Mouse (Mus musculus) embryonic facial prominence, embryonic 15.5 days (tissue): Measurements from ENCODE around the gene Zfp444. TPM values are rescaled to one million over a fixed set of nuclear protein-coding genes. Genes with fewer than 3 reads are reported as not detected.

Source experiments
- ATAC-seq: fragments of 200-750 bp; cut with Nextera tagmentation; 2 replicates; pipeline ENCODE4 v1.8.0; 2017; ENCODE audit warnings: low read depth, moderate TSS enrichment; ENCODE audit not compliant: insufficient number of reproducible peaks, low FRiP score, low TSS enrichment
- H3K27ac ChIP-seq: fragments of 300-500 bp; sonication (generic); replicated peaks from 2 replicates; pipeline ENCODE4 v1.5.1; 2015; ENCODE audit warnings: mild to moderate bottlenecking, inconsistent platforms
- H3K27me3 ChIP-seq: fragments of 300-500 bp; sonication (generic); 2 replicates; pipeline ENCODE4 v1.6.1; 2015; ENCODE audit warnings: inconsistent platforms
- H3K36me3 ChIP-seq: fragments of 300-500 bp; sonication (generic); 2 replicates; pipeline ENCODE4 v1.6.1; 2015; ENCODE audit warnings: mild to moderate bottlenecking, inconsistent platforms
- H3K4me1 ChIP-seq: fragments of 300-500 bp; sonication (generic); 2 replicates; pipeline ENCODE4 v1.6.1; 2015; ENCODE audit warnings: inconsistent platforms
- H3K4me2 ChIP-seq: fragments of 300-500 bp; sonication (generic); replicated peaks from 2 replicates; pipeline ENCODE4 v1.6.1; 2015; ENCODE audit warnings: mild to moderate bottlenecking, inconsistent platforms
- H3K4me3 ChIP-seq: fragments of 300-500 bp; sonication (generic); replicated peaks from 2 replicates; pipeline ENCODE4 v1.5.1; 2015; ENCODE audit warnings: mild to moderate bottlenecking, inconsistent platforms
- H3K9ac ChIP-seq: fragments of 300-500 bp; sonication (generic); 2 replicates; pipeline ENCODE4 v1.6.1; 2015; ENCODE audit warnings: inconsistent platforms
- H3K9me3 ChIP-seq: fragments of 300-500 bp; sonication (generic); replicated peaks from 2 replicates; pipeline ENCODE4 v1.6.1; 2016; ENCODE audit warnings: inconsistent platforms
- WGBS: fragments of 180-500 bp; shearing (Covaris S2); methylation state at CpG from one replicate; pipeline ENCODE4 v1.1.7; 2015; 5-methylcytosine and 5-hydroxymethylcytosine counted together
- polyA plus RNA-seq: library from polyadenylated mRNA; unstranded; fragments of >200 nt; fragmentation: Nextera tagmentation; extraction: Ambion mirVana; gene quantifications from 2 replicates; pipeline ENCODE4 v1.2.1, GENCODE M21; 2015

Zfp444 gene
- polyA plus RNA-seq, 1 experiment from 2014 or later: 61.5 TPM

GRCm38 (mm10) chr7:6183802-6184201 is 11.8 kb downstream of the Zfp444 start:
- Histone ChIP-seq H3K27me3 (no peaks in the 10 kb centered on the region), H3K4me2 (no peak overlapping the region), H3K4me1 (no peaks in the 10 kb centered on the region), H3K9me3 (no peaks in the 10 kb centered on the region), H3K36me3 (peaks cover 64% of the 10 kb centered on the region), H3K4me3 (no peak overlapping the region), H3K9ac (no peak overlapping the region), H3K27ac (no peak overlapping the region)
- WGBS: 93% methylated on average over 19 of the region's 19 CpGs
- no peak for ATAC-seq

GRCm38 (mm10) chr7:6184521-6184920 is 12.5 kb downstream of the Zfp444 start:
- WGBS: 79% methylated on average over 8 of the region's 8 CpGs

DNA sequence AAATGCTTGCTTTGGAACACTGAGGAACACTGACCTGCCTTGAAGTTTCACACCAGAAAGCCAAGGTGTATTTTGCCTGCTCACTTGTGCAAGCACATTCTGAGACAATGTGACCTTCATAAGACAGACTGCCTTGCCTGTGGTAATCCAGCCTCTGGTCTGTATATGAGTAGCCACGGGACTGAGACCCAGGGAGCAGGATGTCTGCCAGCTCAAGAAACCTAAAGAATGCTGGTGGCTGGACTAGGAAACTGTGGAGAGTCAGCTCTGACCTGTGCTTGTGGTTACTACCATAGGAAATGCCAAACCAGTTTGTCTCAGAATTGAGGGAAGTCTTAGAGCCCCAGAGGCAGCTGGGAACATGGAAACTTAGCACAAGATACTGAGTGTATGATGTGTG is 13.4 kb downstream of the Zfp444 start:
- no peaks in the 10 kb centered on the region for H3K4me1 ChIP-seq
- no peaks in the 10 kb centered on the region for H3K9me3 ChIP-seq
- no peak overlapping the region for H3K4me3 ChIP-seq
- H3K9ac ChIP-seq: no peak overlapping the region
- no peak for ATAC-seq
- H3K27me3 ChIP-seq: no peaks in the 10 kb centered on the region
- peaks cover 75% of the 10 kb centered on the region for H3K36me3 ChIP-seq
- H3K27ac ChIP-seq: no peak overlapping the region
- no peak overlapping the region for H3K4me2 ChIP-seq
- WGBS: 84% methylated on average over 1 of the region's 1 CpGs

More at GRCm38 (mm10) chr7:6184521-6184920, 12.5 kb downstream of the Zfp444 start:
- Histone ChIP-seq H3K4me1 (no peaks in the 10 kb centered on the region), H3K27me3 (no peaks in the 10 kb centered on the region), H3K9me3 (no peaks in the 10 kb centered on the region), H3K36me3 (peaks cover 68% of the 10 kb centered on the region), H3K9ac (no peak overlapping the region), H3K4me2 (no peak overlapping the region), H3K4me3 (no peak overlapping the region), H3K27ac (no peak overlapping the region)
- no peak for ATAC-seq

GRCm38 (mm10) chr7:6186176-6186575 is 14.2 kb downstream of the Zfp444 start:
- WGBS: 88% methylated on average over 2 of the region's 2 CpGs
- H3K9me3 ChIP-seq: no peaks in the 10 kb centered on the region
- ATAC-seq: no peak
- no peak overlapping the region for H3K4me2 ChIP-seq
- no peaks in the 10 kb centered on the region for H3K4me1 ChIP-seq
- peaks cover 71% of the 10 kb centered on the region for H3K36me3 ChIP-seq
- no peak overlapping the region for H3K27ac ChIP-seq
- H3K4me3 ChIP-seq: no peak overlapping the region
- H3K27me3 ChIP-seq: no peaks in the 10 kb centered on the region
- H3K9ac ChIP-seq: no peak overlapping the region

- Histone ChIP-seq H3K9ac (no peak overlapping the region), H3K36me3 (peaks cover 71% of the 10 kb centered on the region), H3K4me1 (no peaks in the 10 kb centered on the region), H3K9me3 (no peaks in the 10 kb centered on the region), H3K4me2 (no peak overlapping the region), H3K27ac (no peak overlapping the region), H3K27me3 (no peaks in the 10 kb centered on the region), H3K4me3 (no peak overlapping the region)
- no peak for ATAC-seq
- 81% methylated on average over 2 of the region's 2 CpGs for whole genome bisulfite sequencing
Observed at GRCm38 (mm10) chr7:6186756-6187155, 14.7 kb downstream of the Zfp444 start.

GRCm38 (mm10) chr7:6189542-6189941 is 17.5 kb downstream of the Zfp444 start:
- Histone ChIP-seq H3K4me1 (no peaks in the 10 kb centered on the region), H3K36me3 (peaks cover 55% of the 10 kb centered on the region)

DNA sequence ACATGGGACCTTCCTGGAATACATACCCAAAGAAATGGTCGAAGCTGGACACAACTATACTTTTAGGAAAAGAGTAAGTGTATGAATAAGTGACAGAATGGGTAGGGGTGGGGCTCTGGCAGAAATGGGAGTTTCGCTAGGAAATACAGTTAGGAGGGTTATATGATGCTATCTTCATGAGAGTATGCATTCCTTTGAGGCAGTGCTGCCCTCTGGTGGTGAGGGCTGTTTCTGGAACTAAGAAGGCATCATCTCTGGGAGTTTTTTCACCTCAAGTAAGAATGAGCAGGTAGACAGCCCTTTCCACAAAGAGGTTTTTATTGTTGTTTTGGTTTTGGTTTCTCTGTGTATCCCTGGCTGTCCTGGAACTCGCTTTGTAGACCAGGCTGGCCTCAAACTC is 19.4 kb downstream of the Zfp444 start:
- peaks cover 39% of the 10 kb centered on the region for H3K36me3 ChIP-seq
- no peaks in the 10 kb centered on the region for H3K27me3 ChIP-seq
- no peak overlapping the region for H3K9ac ChIP-seq
- no peak overlapping the region for H3K27ac ChIP-seq
- H3K9me3 ChIP-seq: no peaks in the 10 kb centered on the region
- H3K4me2 ChIP-seq: no peak overlapping the region
- WGBS: 30% methylated on average over 3 of the region's 3 CpGs
- no peak overlapping the region for H3K4me3 ChIP-seq
- H3K4me1 ChIP-seq: no peaks in the 10 kb centered on the region
- ATAC-seq: no peak

More at GRCm38 (mm10) chr7:6189542-6189941, 17.5 kb downstream of the Zfp444 start:
- 55% methylated on average over 45 of the region's 45 CpGs for WGBS
- H3K9me3 ChIP-seq: no peaks in the 10 kb centered on the region
- no peak for ATAC-seq
- H3K4me3 ChIP-seq: no peak overlapping the region
- H3K4me2 ChIP-seq: no peak overlapping the region
- no peaks in the 10 kb centered on the region for H3K27me3 ChIP-seq
- H3K27ac ChIP-seq: no peak overlapping the region
- no peak overlapping the region for H3K9ac ChIP-seq

DNA sequence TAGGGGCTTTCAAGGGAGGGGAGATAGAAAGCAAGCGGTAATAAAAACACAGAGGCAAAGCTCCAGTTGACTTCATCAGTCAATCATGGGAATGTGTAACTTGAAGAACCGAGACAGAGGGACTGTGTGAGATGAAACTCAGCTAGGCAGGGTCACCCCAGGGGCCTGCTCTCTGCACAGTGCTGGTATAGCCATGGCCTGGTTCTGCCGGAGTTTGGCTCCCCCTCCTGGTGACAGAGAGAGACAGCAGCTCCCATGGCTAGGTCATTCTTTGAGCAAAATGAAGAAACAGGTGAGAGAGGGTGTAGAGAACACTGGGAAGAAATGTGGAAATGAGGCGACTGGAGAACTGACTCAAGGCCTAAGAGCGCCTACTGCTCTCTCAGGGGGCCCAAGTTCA is 22.1 kb downstream of the Zfp444 start:
- WGBS: 16% methylated on average over 5 of the region's 5 CpGs
- no peaks in the 10 kb centered on the region for H3K9me3 ChIP-seq
- H3K27ac ChIP-seq: no peak overlapping the region
- ATAC-seq: 0 out of 2 replicates have a peak, but pooled peaks have one; percentile 69
- H3K36me3 ChIP-seq: peaks cover 13% of the 10 kb centered on the region
- no peaks in the 10 kb centered on the region for H3K4me1 ChIP-seq
- H3K4me3 ChIP-seq: no peak overlapping the region
- no peaks in the 10 kb centered on the region for H3K27me3 ChIP-seq
- no peak overlapping the region for H3K4me2 ChIP-seq
- no peak overlapping the region for H3K9ac ChIP-seq

GRCm38 (mm10) chr7:6195777-6196176 is 23.8 kb downstream of the Zfp444 start:
- H3K9me3 ChIP-seq: no peaks in the 10 kb centered on the region
- no peaks in the 10 kb centered on the region for H3K27me3 ChIP-seq
- no peak overlapping the region for H3K9ac ChIP-seq
- no peak overlapping the region for H3K4me2 ChIP-seq
- H3K27ac ChIP-seq: no peak overlapping the region
- no peak for ATAC-seq
- H3K36me3 ChIP-seq: no peaks in the 10 kb centered on the region
- H3K4me3 ChIP-seq: no peak overlapping the region
- WGBS: 46% methylated on average over 2 of the region's 2 CpGs
- H3K4me1 ChIP-seq: no peaks in the 10 kb centered on the region

DNA sequence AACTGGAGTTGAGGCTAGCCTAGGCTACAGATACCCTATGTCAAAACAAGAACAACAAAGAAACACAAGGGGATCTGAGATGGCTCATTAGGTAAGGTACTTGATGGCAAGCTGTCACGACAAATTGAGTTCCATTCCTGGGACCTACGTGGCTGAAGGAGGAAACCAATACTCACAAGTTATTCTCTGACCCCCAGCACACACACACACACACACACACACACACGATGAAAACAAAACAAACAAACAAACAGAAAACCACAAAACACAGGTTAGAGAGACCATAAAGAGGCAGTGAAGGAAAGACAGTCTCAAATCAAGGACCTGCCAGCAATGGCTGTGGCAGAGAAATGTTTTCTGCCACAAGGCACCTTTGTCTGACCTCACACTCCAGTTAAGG is 24.8 kb downstream of the Zfp444 start, which contains the start of gene Galp:
Galp (plus strand) TSS at position 301 of the 400 bp plus-strand sequence.
- H3K4me3 ChIP-seq: no peak within 1 kb of the TSS
- H3K27me3 ChIP-seq: no peaks in the 10 kb centered on the region
- H3K36me3 ChIP-seq: no peaks in the 10 kb centered on the region
- no peak within 1 kb of the TSS for H3K27ac ChIP-seq
- no peak for ATAC-seq
- 69% methylated on average over 3 of the region's 3 CpGs for WGBS
- no peaks in the 10 kb centered on the region for H3K4me1 ChIP-seq
- no peak within 1 kb of the TSS for H3K4me2 ChIP-seq
- H3K9ac ChIP-seq: no peak within 1 kb of the TSS
- no peaks in the 10 kb centered on the region for H3K9me3 ChIP-seq

DNA sequence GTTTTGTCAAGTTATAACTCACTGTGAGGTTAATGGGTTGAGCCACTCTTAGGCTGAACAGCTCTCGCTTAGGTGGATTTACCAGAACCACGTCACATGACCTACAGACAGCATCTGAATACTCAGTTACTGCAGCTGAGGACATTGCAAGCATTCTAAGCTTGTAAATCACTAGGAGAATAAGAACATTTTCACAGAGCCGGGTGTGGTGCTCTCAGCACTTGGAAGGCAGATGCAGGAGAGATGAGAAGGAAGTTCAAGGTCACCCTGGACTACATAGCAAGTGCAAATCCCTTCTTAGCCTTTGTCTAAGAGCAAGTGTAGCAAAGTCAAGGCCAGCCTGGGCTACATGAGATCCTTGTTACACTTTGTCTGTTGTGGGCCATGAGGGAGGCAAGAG is 32.2 kb downstream of the Zfp444 start:
- H3K27ac ChIP-seq: no peak overlapping the region
- no peaks in the 10 kb centered on the region for H3K4me1 ChIP-seq
- H3K36me3 ChIP-seq: no peaks in the 10 kb centered on the region
- no peak overlapping the region for H3K9ac ChIP-seq
- no peak overlapping the region for H3K4me3 ChIP-seq
- no peaks in the 10 kb centered on the region for H3K9me3 ChIP-seq
- no peaks in the 10 kb centered on the region for H3K27me3 ChIP-seq
- 70% methylated on average over 3 of the region's 3 CpGs for WGBS
- H3K4me2 ChIP-seq: no peak overlapping the region
- ATAC-seq: no peak

- no peak overlapping the region for H3K4me3 ChIP-seq
- no peak overlapping the region for H3K9ac ChIP-seq
- H3K9me3 ChIP-seq: no peaks in the 10 kb centered on the region
- H3K4me2 ChIP-seq: no peak overlapping the region
- no peak overlapping the region for H3K27ac ChIP-seq
- ATAC-seq: no peak
- no peaks in the 10 kb centered on the region for H3K36me3 ChIP-seq
- no peaks in the 10 kb centered on the region for H3K27me3 ChIP-seq
- H3K4me1 ChIP-seq: no peaks in the 10 kb centered on the region
- WGBS: 48% methylated on average over 5 of the region's 5 CpGs
Observed at GRCm38 (mm10) chr7:6213144-6213543, 41.1 kb downstream of the Zfp444 start.
